Mouse (Mus musculus) cerebellum, postnatal 4 days (tissue): Measurements from ENCODE around the gene Hist2h2ab.
A peak's percentile ranks its signal among the peaks of the same experiment; 100 is the strongest.
"Not testable (repeated sequence)": the region's sequence is repeated elsewhere in the genome, so short reads cannot be mapped to it uniquely, and the experiment has no call there.

ENCODE experiments used
- DNase-seq, 2 experiments: peaks; one replicate each; pipeline ENCODE4 v3.0.0; 2022; ENCODE audit warnings: low spot score in 2 of 2, mixed read lengths in 1 of 2

Gene Hist2h2ab

GRCm38 (mm10) chr3:96219661-96220130 lies at the start of gene Hist2h2ab, which contains the start of gene Bola1:
Gene Hist2h2ab (plus strand): TSS chr3:96219865.
Gene Bola1 (minus strand): TSS chr3:96219709.
- peak; percentile 43 to 63 for DNase-seq

DNA sequence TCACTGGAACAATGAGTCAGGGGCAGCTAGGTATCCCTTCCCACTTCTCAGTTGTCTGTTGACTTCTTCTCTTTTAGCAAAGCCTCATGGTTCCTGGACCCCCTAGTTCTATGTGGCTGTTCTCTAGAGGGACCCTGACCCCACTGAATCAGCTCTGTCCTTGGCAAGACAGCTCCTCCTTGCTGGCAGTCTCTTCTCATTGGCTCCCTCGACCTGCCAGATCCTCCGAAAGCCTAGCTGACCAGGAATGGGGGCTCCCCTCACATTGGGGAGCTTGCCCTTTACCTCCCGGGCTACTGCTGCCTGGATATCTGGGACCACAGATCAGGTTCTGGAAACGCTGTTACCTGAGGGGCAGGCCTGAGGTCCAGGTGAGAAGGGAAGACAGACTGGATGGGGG lies 49.4 kb upstream of the Hist2h2ab start:
- DNase-seq, result no peak

DNA sequence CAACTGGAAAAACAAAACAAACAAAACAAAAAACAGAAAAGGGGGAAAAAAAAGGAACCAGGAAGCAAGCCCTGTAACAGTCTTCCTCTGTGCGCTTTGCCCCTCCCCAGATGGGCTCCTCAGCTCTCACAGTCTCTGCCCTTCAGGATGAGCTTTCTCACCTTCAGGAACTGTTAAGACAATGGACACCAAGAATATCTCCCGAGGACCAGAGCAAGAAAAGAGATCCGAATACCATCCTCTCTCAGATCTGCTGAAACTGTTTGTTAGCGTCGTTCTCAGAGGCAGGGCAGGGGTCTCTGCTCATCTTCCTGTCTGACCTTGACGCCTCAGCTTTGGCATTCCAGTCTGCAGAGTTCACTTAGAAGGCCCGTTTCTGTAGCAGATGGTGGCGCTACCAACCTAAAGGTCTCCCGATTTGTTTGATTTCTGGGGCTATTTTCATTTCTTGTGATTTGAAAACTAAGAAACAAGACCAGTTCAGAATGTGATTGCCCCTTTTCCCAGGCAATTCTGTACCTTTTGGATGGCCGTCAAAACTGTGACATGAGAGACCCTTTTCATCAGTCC lies 48.6 kb upstream of the Hist2h2ab start:
- no peak for DNase-seq

DNA sequence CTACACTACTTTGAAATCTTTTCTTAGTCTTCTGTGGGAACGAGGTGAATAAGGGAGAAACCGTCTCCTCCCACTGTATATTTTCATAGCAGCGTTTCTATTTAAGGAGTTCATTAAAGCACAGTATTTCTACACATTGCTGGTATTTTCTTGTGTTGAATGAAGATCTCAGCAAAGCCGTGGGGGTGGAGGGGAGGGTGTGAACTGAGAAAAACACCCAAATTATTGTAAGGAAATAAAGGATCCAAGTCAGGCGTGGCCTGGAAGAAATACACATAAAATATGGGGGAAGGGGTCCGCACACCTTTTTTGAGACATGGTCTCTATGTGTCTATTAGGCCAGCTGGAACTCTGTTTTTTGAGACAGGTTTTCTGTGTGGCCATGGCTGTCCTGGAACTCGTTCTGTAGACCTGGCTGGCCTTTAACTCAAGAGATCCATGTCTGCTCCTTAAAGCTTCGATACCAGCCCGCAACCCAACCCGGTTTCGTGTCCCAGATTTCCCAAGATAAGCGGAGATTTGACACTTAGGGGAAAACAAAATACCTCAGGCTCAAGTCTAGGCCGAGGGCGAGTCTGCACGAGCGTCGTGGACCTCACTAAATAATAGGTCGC lies 48.0 kb upstream of the Hist2h2ab start:
- DNase-seq, result no peak

- peak; percentile 58 to 77 for DNase-seq
These were observed 47.2 kb upstream of the Hist2h2ab start, which contains the start of gene Sf3b4 for GRCm38 (mm10) chr3:96172197-96173178. Gene Sf3b4 (plus strand): TSS chr3:96172332.

GRCm38 (mm10) chr3:96173185-96173584 lies 46.5 kb upstream of the Hist2h2ab start:
- no peak for DNase-seq

- DNase-seq, result not testable (repeated sequence)
These were observed 45.6 kb upstream of the Hist2h2ab start for GRCm38 (mm10) chr3:96174042-96174441.

- DNase-seq, result no peak
These were observed 44.4 kb upstream of the Hist2h2ab start for GRCm38 (mm10) chr3:96175251-96175650.

- DNase-seq, result no peak
These were observed 41.2 kb upstream of the Hist2h2ab start for GRCm38 (mm10) chr3:96178427-96178826.

DNA sequence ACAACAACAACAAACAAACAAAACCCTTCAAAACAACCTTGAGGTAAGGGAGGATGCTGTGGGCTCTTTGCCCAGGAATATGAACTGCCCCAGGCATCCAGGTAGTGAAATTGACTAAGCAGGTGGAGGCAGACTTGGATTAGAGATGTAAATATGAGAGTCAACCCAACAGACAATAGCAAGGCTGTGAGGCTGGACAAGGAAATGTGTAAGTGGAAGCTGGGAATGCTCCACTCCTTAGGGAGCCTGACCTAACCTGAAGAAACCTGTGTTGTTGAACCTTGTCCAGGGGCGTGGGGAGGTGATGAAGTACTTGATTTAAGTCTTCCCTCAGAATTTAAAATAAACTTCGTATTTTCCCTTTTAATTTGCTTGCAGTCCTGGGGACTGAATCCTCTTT lies 40.8 kb upstream of the Hist2h2ab start:
- DNase-seq, result no peak

DNA sequence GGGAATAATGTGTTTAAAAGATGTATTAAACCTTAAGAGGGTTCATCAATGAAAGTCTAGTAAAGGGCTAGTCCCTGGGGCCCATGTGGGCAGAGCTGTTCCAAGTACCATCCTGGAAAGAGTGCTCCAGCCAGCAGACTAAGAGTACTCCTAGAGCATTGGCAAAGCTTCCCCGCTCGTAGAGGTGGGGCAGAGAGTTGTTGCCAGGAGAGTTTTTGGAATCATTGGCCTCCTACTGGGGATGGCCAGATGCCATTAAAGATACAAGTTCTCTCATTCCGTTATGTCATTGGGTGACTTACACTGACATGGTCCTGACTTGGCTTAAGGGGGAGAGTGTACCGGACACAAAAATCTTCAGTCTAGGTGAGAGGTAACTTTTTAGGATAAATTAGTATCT lies 40.1 kb upstream of the Hist2h2ab start:
- peak in 1 of 2 experiments; percentile 27 for DNase-seq

DNA sequence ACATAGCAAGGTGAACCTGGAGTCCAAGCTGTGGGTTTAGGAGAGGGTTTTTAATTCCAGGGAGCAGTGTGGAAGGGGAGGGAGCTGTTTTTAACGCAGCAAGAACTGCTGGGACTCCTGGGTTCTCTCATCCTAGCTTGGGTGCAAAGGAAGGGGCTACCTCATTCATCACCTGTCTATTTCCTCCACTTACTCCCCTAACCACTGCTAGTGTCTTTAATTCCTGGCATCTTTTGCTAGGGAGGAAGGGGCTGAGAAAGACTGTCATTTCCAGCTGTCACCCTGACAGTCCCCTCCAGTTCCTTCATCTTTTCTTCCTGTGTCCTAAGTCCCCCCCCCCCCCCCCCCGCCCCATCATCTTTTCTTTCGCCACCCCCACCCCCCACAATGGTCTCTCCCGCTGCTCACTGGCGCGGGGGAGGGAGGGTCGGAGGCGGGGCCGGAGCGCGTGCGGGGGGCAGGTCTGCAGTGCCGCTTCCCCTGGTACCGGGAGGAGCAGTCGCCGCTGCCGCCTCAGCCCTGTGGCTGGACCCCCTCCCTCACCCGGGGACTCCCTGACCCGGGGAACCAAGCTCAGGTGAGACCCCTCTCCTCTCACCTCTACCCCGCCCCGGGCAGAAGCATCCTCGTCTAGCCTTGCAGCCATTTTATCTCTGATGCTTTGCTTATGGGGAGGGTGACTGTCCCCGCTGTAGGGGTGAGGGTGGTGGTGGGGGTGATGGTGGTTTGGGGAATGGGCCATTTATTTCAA lies 38.8 kb upstream of the Hist2h2ab start, which contains the start of gene Sv2a:
Sv2a (plus strand) TSS at position 425 of the 751 bp plus-strand sequence.
- peak; percentile 59 to 70 for DNase-seq

GRCm38 (mm10) chr3:96181510-96182381 lies 37.9 kb upstream of the Hist2h2ab start:
- DNase-seq, result peak in 1 of 2 experiments; percentile 30

GRCm38 (mm10) chr3:96182382-96182776 lies 37.3 kb upstream of the Hist2h2ab start:
- DNase-seq, result no peak

DNA sequence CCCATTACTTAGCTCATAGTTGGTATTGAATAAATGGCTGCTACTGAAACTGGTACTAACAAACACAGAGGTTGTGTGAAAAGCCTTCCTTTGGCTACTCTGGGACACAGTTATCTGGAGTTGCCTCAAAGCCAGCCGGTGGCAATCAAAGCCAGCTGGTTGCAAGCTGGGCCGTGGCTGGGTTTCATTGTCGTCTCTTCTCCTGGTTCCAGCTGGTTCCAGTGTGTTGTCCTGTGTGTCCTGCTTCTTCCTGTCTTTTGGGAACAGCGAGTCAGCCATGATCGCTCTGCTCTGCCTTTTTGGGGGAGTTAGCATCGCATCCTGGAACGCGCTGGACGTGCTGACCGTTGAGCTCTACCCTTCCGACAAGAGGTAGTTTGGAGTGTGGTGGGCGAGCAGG lies 26.7 kb upstream of the Hist2h2ab start:
- DNase-seq, result no peak

- no peak for DNase-seq
These were observed 24.7 kb upstream of the Hist2h2ab start for GRCm38 (mm10) chr3:96194966-96195365.

DNA sequence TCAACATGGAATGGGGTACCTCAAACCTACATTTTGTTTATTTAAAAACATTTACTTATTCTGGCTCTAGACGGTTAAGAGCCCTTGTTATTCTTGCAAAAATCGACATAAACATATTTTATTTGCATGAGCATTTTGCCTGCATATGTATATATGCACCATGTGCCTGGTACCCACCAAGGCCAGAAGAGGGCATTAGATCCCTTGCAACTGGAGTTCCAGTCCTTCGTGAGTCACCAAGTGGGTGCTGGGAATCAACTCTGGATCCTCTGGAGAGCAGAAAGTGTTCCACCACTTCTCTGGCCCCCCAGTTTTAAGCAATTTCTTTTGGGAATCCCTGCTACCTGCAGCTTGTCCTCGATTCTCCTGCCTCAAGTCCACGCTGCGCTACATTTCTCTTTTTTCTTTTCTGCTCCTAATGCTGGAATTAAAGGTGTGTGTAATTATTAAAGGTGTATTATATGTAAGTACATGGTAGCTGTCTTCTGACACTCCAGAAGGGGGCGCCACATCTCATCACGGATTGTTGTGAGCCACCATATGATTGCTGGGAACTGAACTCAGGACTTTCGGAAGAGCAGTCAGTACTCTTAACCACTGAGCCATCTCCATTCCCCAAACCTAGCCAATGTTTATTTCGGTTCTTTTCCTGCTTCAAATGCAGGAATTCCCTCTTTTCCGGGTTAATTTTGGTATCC lies 23.9 kb upstream of the Hist2h2ab start:
- DNase-seq, result no peak

GRCm38 (mm10) chr3:96196437-96197128 lies 23.1 kb upstream of the Hist2h2ab start:
- no peak for DNase-seq

- peak; percentile 53 to 83 for DNase-seq
These were observed 22.4 kb upstream of the Hist2h2ab start for GRCm38 (mm10) chr3:96197129-96197749.
